In genomic region chr11:71846496-71846895, GRCm38 (mm10) we compare ENCODE assay signal across 28 mouse cellular contexts.
DNase-seq lines count a peak whose midpoint lies in the region; ATAC-seq lines count a peak whose summit lies in the region.
"Had no signal": no experiment of that assay in that cellular context is flagged by ENCODE, and none has a peak within 500 bp of the region (broad histone marks: within the 10 kb centered on the region; RNA-seq: fewer than 3 reads in every experiment).

No protein-coding gene starts in this region.

- H3K4me2 ChIP-seq in forebrain, embryonic 14.5 days (ENCODE audit: low read length), result no peak overlapping the region
- H3K4me2 ChIP-seq in forebrain, embryonic 12.5 days, result no peak overlapping the region
- no peak overlapping the region for H3K4me2 ChIP-seq in midbrain, embryonic 16.5 days (ENCODE audit: low read length)
- H3K4me2 ChIP-seq: embryonic facial prominence, embryonic 13.5 days; heart, embryonic 11.5 days; hindbrain, embryonic 12.5 days had no signal

- H3K36me3 ChIP-seq in forebrain, embryonic 14.5 days (ENCODE audit: control insufficient read depth, insufficient read depth, low read length), result no peaks in the 10 kb centered on the region
- no peaks in the 10 kb centered on the region for H3K36me3 ChIP-seq in forebrain, embryonic 12.5 days (replicated peaks)
- H3K36me3 ChIP-seq in midbrain, embryonic 16.5 days (ENCODE audit: control insufficient read depth, insufficient read depth, low read length), result no peaks in the 10 kb centered on the region
- H3K36me3 ChIP-seq in midbrain, embryonic 10.5 days, result no peaks in the 10 kb centered on the region
- H3K36me3 ChIP-seq: embryonic facial prominence, embryonic 10.5 days; embryonic facial prominence, embryonic 13.5 days; G1E; hindbrain, embryonic 12.5 days had no signal

- no peaks in the 10 kb centered on the region for H3K4me1 ChIP-seq in forebrain, embryonic 14.5 days (ENCODE audit: control insufficient read depth, insufficient read depth, low read length)
- H3K4me1 ChIP-seq in forebrain, embryonic 12.5 days, result no peaks in the 10 kb centered on the region; the same call in 1 of the 2 replicates
- no peaks in the 10 kb centered on the region for H3K4me1 ChIP-seq in midbrain, embryonic 16.5 days (ENCODE audit: control insufficient read depth, insufficient read depth, low read length)
- no peaks in the 10 kb centered on the region for H3K4me1 ChIP-seq in midbrain, embryonic 10.5 days
- H3K4me1 ChIP-seq: embryonic facial prominence, embryonic 10.5 days; embryonic facial prominence, embryonic 13.5 days; hindbrain, embryonic 12.5 days had no signal

- H3K9ac ChIP-seq in forebrain, embryonic 14.5 days (ENCODE audit: low read length), result no peak overlapping the region
- H3K9ac ChIP-seq in forebrain, embryonic 12.5 days, result no peak overlapping the region
- H3K9ac ChIP-seq in midbrain, embryonic 16.5 days (ENCODE audit: low read depth, low read length), result no peak overlapping the region
- H3K9ac ChIP-seq: embryonic facial prominence, embryonic 13.5 days; hindbrain, embryonic 12.5 days had no signal

- 0 out of 2 replicates have a peak overlapping the region, but pooled peaks have one; percentile 44 for H3K27ac ChIP-seq in forebrain, embryonic 14.5 days (ENCODE audit: low read depth, low read length)
- no peak overlapping the region for H3K27ac ChIP-seq in forebrain, embryonic 12.5 days
- peak overlapping the region; percentile 15; the same call in 1 of the 2 replicates for H3K27ac ChIP-seq in midbrain, embryonic 16.5 days (ENCODE audit: low read length)
- no peak overlapping the region for H3K27ac ChIP-seq in midbrain, embryonic 10.5 days (replicated peaks)
- H3K27ac ChIP-seq: embryonic facial prominence, embryonic 10.5 days; embryonic facial prominence, embryonic 13.5 days; heart, adult 2 months; hindbrain, embryonic 12.5 days had no signal

- peak; percentile 36 for DNase-seq in forebrain, embryonic 14.5 days (ENCODE audit: low spot score)
- peak; percentile 31 for DNase-seq in heart, adult 11 months
- no peak for DNase-seq in heart, adult 8-10 months (ENCODE audit: low spot score)
- no peak for DNase-seq in midbrain, embryonic 10.5 days (ENCODE audit: low spot score)
- peak; percentile 53 for DNase-seq in Muller cell, postnatal 12 days (ENCODE audit: inconsistent ontology term)
- DNase-seq in layer of hippocampus, adult 11-12 months (ENCODE audit: low spot score), result no peak
- DNase-seq: adrenal gland, adult 2 months; adrenal gland, postnatal 36 days; B cell, adult 2 months; cerebellum, adult 11 months; cerebellum, adult 2 months; cerebellum, postnatal 10 days; cerebellum, postnatal 36 days; embryo, embryonic 11 days; gastrocnemius, postnatal 25 days; heart, adult 2 months; kidney, adult 18-20 months had no signal

- H3K9me3 ChIP-seq in forebrain, embryonic 14.5 days (replicated peaks; ENCODE audit: control insufficient read depth, low read length), result no peaks in the 10 kb centered on the region
- no peaks in the 10 kb centered on the region for H3K9me3 ChIP-seq in forebrain, embryonic 12.5 days
- no peaks in the 10 kb centered on the region for H3K9me3 ChIP-seq in midbrain, embryonic 16.5 days (replicated peaks; ENCODE audit: control insufficient read depth, low read length, poor library complexity, severe bottlenecking)
- no peaks in the 10 kb centered on the region for H3K9me3 ChIP-seq in midbrain, embryonic 10.5 days (replicated peaks)
- H3K9me3 ChIP-seq: embryonic facial prominence, embryonic 10.5 days; embryonic facial prominence, embryonic 13.5 days; hindbrain, embryonic 12.5 days had no signal

- no peak for ATAC-seq in forebrain, embryonic 14.5 days
- ATAC-seq in forebrain, embryonic 12.5 days (ENCODE audit: low FRiP score), result no peak
- ATAC-seq in midbrain, embryonic 16.5 days, result no peak
- ATAC-seq: hindbrain, embryonic 16.5 days; inflammation-experienced regulatory T-cells, adult 6 months; intestine, embryonic 16.5 days had no signal

- H3K27me3 ChIP-seq in forebrain, embryonic 14.5 days (replicated peaks; ENCODE audit: control insufficient read depth, insufficient read depth, low read length), result no peaks in the 10 kb centered on the region
- no peaks in the 10 kb centered on the region for H3K27me3 ChIP-seq in forebrain, embryonic 12.5 days
- no peaks in the 10 kb centered on the region for H3K27me3 ChIP-seq in midbrain, embryonic 16.5 days (ENCODE audit: control insufficient read depth, insufficient read depth, low read depth, low read length)
- no peaks in the 10 kb centered on the region for H3K27me3 ChIP-seq in midbrain, embryonic 10.5 days (ENCODE audit: low read depth, poor library complexity, severe bottlenecking)
- H3K27me3 ChIP-seq: embryonic facial prominence, embryonic 13.5 days; hindbrain, embryonic 12.5 days had no signal

- WGBS in forebrain, embryonic 14.5 days, result 35% methylated on average over 3 of the region's 3 CpGs
- WGBS in forebrain, embryonic 12.5 days, result 52% methylated on average over 3 of the region's 3 CpGs
- WGBS in midbrain, embryonic 16.5 days, result 36% methylated on average over 3 of the region's 3 CpGs
- WGBS in midbrain, embryonic 10.5 days, result 81% methylated on average over 3 of the region's 3 CpGs

- no peak overlapping the region for H3K4me3 ChIP-seq in forebrain, embryonic 14.5 days (ENCODE audit: low read depth, low read length)
- H3K4me3 ChIP-seq in forebrain, embryonic 12.5 days (replicated peaks), result no peak overlapping the region
- no peak overlapping the region for H3K4me3 ChIP-seq in midbrain, embryonic 16.5 days (ENCODE audit: low read depth, low read length)
- no peak overlapping the region for H3K4me3 ChIP-seq in midbrain, embryonic 10.5 days
- H3K4me3 ChIP-seq: embryonic facial prominence, embryonic 10.5 days; embryonic facial prominence, embryonic 13.5 days; erythroblast, embryonic 14.5 days; heart, adult 2 months; hindbrain, embryonic 12.5 days had no signal

Comparison
In these comparisons a context has a peak if more than half of its experiments do, and no peak if none do; other contexts are left out.
1. DNase-seq: peak in forebrain, embryonic 14.5 days (single experiment), heart, adult 11 months (single experiment) and Muller cell, postnatal 12 days (single experiment); none in heart, adult 8-10 months (single experiment), midbrain, embryonic 10.5 days (single experiment) and layer of hippocampus, adult 11-12 months (single experiment).
2. H3K27ac ChIP-seq: peak in forebrain, embryonic 14.5 days (single experiment) and midbrain, embryonic 16.5 days (single experiment); none in forebrain, embryonic 12.5 days (single experiment) and midbrain, embryonic 10.5 days (single experiment).